Mouse (Mus musculus) embryo, embryonic 10 days (tissue): ENCODE measurements around the gene Ppp1r11.

Source experiments
- DNase-seq: peaks from one replicate; pipeline ENCODE4 v3.0.0-alpha.2; 2015; ENCODE audit warnings: low spot score

The Ppp1r11 gene

DNA sequence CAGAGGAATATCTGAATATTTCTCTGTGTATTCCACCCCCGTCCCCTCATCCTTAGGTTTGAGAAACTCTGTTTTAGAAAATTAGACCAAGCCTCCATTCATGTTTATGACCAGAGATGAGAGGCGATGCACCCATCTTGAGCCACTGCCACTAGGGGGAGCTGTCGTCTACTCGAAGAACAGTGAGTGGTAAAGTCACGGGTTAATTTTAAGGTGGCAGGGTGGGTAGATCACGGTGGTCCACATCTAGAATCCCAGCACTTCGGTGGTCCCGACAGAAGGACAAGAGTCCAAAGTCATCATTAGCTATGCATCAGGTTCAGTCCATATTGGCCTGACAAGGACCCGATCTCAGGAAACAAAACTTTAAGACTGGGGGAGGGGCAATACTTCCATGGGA is 36.5 kb downstream of the Ppp1r11 start:
- peak; percentile 76 for DNase-seq

DNA sequence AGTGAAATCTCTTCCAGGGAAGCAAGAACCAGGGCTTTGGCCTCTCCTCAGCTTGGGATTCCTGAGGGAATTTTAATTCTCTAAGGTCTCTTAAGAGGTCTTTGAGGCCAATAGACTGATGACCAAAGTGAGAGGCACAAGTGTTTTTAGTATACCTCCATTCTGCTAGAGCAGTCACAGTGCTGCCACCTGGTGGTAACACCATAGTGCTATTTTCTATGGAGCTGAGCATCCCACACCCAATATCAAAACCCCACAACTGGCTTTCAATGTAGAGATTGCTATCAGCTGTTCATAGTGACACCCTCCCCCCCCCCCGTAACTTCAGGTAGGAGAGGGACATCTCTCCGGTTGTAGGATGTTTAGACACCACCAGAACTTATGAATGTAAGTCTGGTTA is 37.4 kb downstream of the Ppp1r11 start:
- DNase-seq, result peak; percentile 90

- no peak for DNase-seq
These were observed 39.5 kb downstream of the Ppp1r11 start for GRCm38 (mm10) chr17:36912031-36912430.

GRCm38 (mm10) chr17:36909802-36910201 is 41.7 kb downstream of the Ppp1r11 start:
- no peak for DNase-seq

DNA sequence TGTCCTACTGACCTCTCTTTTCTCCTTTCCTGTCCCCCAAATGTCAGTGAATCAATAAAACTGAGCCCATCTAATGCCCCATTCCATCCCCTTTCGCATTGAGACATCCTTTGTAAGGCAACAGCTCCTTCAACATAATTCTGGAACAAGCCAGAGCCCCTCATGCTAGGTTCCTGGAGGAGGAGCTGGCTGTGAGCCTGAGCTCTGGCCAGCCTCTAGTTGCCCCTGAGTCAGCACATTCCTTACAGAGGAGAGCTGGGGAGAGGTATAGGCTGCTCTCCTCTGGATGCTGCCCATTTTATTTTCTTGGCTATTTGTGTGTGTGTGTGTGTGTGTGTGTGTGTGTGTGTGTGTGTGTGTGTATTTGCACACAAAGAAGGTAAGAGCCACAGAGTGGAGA is 43.3 kb downstream of the Ppp1r11 start:
- peak; percentile 22 for DNase-seq

GRCm38 (mm10) chr17:36903651-36904050 is 47.9 kb downstream of the Ppp1r11 start:
- DNase-seq, result no peak

GRCm38 (mm10) chr17:36900691-36901090 is 50.9 kb downstream of the Ppp1r11 start:
- no peak for DNase-seq

- DNase-seq, result no peak
These were observed 51.5 kb downstream of the Ppp1r11 start for GRCm38 (mm10) chr17:36900001-36900400.

GRCm38 (mm10) chr17:36899376-36899775 is 52.2 kb downstream of the Ppp1r11 start:
- DNase-seq, result no peak
